Mouse (Mus musculus): ENCODE data around the gene 3110009E18Rik.

GRCm38 (mm10) chr1:120158474-120159127 is 37.6 kb downstream of the 3110009E18Rik start:
- TF ChIP-seq CTCF (IDR thresholded peaks at IDR 0.05; ENCODE audit: borderline replicate concordance, control insufficient read depth, extremely low read depth, insufficient read depth, low read length, poor library complexity) (no peak), POLR2A (IDR thresholded peaks at IDR 0.05; ENCODE audit: control insufficient read depth, extremely low read depth, insufficient read depth, low read length, poor library complexity) (no peak)
